Mouse (Mus musculus) olfactory bulb, adult 2 months (tissue): ENCODE measurements around the gene Clec2l. TPM values are rescaled to one million over a fixed set of nuclear protein-coding genes. Genes with fewer than 3 reads are reported as not detected.

Source experiments
- H3K27ac ChIP-seq: fragments of 200-500 bp; 2 replicates; pipeline ENCODE4 v1.5.1; 2012; ENCODE audit warnings: low read depth, low read length; ENCODE audit not compliant: insufficient read depth
- H3K4me1 ChIP-seq: fragments of 200-500 bp; 2 replicates; pipeline ENCODE4 v1.6.1; 2012; ENCODE audit warnings: low read length; ENCODE audit not compliant: control insufficient read depth, insufficient read depth
- H3K4me3 ChIP-seq: fragments of 200-500 bp; 2 replicates; pipeline ENCODE4 v1.5.1; 2012; ENCODE audit warnings: mild to moderate bottlenecking, low read depth, low read length, moderate library complexity; ENCODE audit not compliant: insufficient read depth
- CTCF ChIP-seq: fragments of 200-500 bp; IDR thresholded peaks from 2 replicates; pipeline ENCODE4 v1.5.1; 2012; ENCODE audit warnings: low read depth, mild to moderate bottlenecking, low read length, moderate library complexity; ENCODE audit not compliant: insufficient read depth
- POLR2A ChIP-seq: fragments of 200-500 bp; IDR thresholded peaks from 2 replicates; pipeline ENCODE4 v1.6.1; 2012; ENCODE audit warnings: mild to moderate bottlenecking, low read depth, low read length, moderate library complexity; ENCODE audit not compliant: insufficient read depth
- WGBS: fragments of 180-500 bp; shearing (Covaris S2); methylation state at CpG from one replicate; pipeline ENCODE4 v1.1.7; 2018; 5-methylcytosine and 5-hydroxymethylcytosine counted together
- polyA plus RNA-seq: library from polyadenylated mRNA; stranded (reverse); fragments of >200 nt; gene quantifications from 2 replicates; pipeline ENCODE4 v1.2.4, GENCODE M21; 2012; ENCODE audit warnings: low replicate concordance; ENCODE audit not compliant: missing spikeins, insufficient read depth, insufficient read length

Clec2l gene
- polyA plus RNA-seq, 1 experiment, result not detected

GRCm38 (mm10) chr6:38688841-38689240, 26.0 kb downstream of the Clec2l start:
- no peak for TF ChIP-seq CTCF
- no peak for TF ChIP-seq POLR2A
- no peak overlapping the region for H3K27ac ChIP-seq
- WGBS, result 55% methylated on average over 10 of the region's 10 CpGs
- H3K4me1 ChIP-seq, result no peaks in the 10 kb centered on the region
- H3K4me3 ChIP-seq, result no peak overlapping the region

GRCm38 (mm10) chr6:38690615-38691014, 27.7 kb downstream of the Clec2l start:
- TF ChIP-seq CTCF (no peak), POLR2A (no peak)
- Histone ChIP-seq H3K4me1 (no peaks in the 10 kb centered on the region; the same call in 1 of the 2 replicates), H3K27ac (no peak overlapping the region), H3K4me3 (no peak overlapping the region)
- 82% methylated on average over 4 of the region's 4 CpGs for WGBS

GRCm38 (mm10) chr6:38691052-38691451, 28.2 kb downstream of the Clec2l start:
- 94% methylated on average over 5 of the region's 5 CpGs for WGBS
- no peak overlapping the region for H3K27ac ChIP-seq
- TF ChIP-seq CTCF (no peak), POLR2A (no peak)
- no peak overlapping the region for H3K4me3 ChIP-seq
- no peaks in the 10 kb centered on the region; the same call in 1 of the 2 replicates for H3K4me1 ChIP-seq

GRCm38 (mm10) chr6:38692556-38692955, 29.7 kb downstream of the Clec2l start:
- no peak for TF ChIP-seq POLR2A
- no peak for TF ChIP-seq CTCF
- Histone ChIP-seq H3K4me3 (no peak overlapping the region), H3K4me1 (no peaks in the 10 kb centered on the region; the same call in 1 of the 2 replicates), H3K27ac (no peak overlapping the region)
- WGBS, result 96% methylated on average over 6 of the region's 6 CpGs

- Histone ChIP-seq H3K4me3 (no peak overlapping the region), H3K4me1 (no peaks in the 10 kb centered on the region; the same call in 1 of the 2 replicates), H3K27ac (no peak overlapping the region)
- WGBS, result 20% methylated on average over 9 of the region's 9 CpGs
- no peak for TF ChIP-seq POLR2A
- TF ChIP-seq CTCF, result peak; percentile 59; the same call in 1 of the 2 replicates
These were observed 32.6 kb downstream of the Clec2l start for GRCm38 (mm10) chr6:38695380-38696054.

GRCm38 (mm10) chr6:38696570-38696969, 33.7 kb downstream of the Clec2l start:
- 73% methylated on average over 9 of the region's 9 CpGs for WGBS
- no peak overlapping the region for H3K27ac ChIP-seq
- H3K4me3 ChIP-seq, result no peak overlapping the region
- no peak for TF ChIP-seq POLR2A
- no peak for TF ChIP-seq CTCF
- no peaks in the 10 kb centered on the region; the same call in 1 of the 2 replicates for H3K4me1 ChIP-seq

- no peaks in the 10 kb centered on the region; the same call in 1 of the 2 replicates for H3K4me1 ChIP-seq
- no peak overlapping the region for H3K27ac ChIP-seq
- WGBS, result 96% methylated on average over 18 of the region's 18 CpGs
- H3K4me3 ChIP-seq, result no peak overlapping the region
- no peak for TF ChIP-seq POLR2A
- TF ChIP-seq CTCF, result no peak
These were observed 35.5 kb downstream of the Clec2l start for GRCm38 (mm10) chr6:38698233-38698889.

- Histone ChIP-seq H3K4me3 (no peak overlapping the region), H3K27ac (no peak overlapping the region), H3K4me1 (peaks cover 3% of the 10 kb centered on the region; the same call in 1 of the 2 replicates)
- TF ChIP-seq POLR2A (no peak), CTCF (no peak)
- WGBS, result 74% methylated on average over 2 of the region's 2 CpGs
These were observed 38.6 kb downstream of the Clec2l start for GRCm38 (mm10) chr6:38701421-38701820.

GRCm38 (mm10) chr6:38702810-38703399, 40.0 kb downstream of the Clec2l start:
- no peak overlapping the region for H3K27ac ChIP-seq
- peaks cover 3% of the 10 kb centered on the region; the same call in 1 of the 2 replicates for H3K4me1 ChIP-seq
- TF ChIP-seq CTCF (no peak), POLR2A (no peak)
- no peak overlapping the region for H3K4me3 ChIP-seq
- WGBS, result 66% methylated on average over 6 of the region's 6 CpGs

- no peak overlapping the region for H3K27ac ChIP-seq
- TF ChIP-seq CTCF (no peak), POLR2A (no peak)
- 92% methylated on average over 6 of the region's 6 CpGs for WGBS
- peaks cover 3% of the 10 kb centered on the region; the same call in 1 of the 2 replicates for H3K4me1 ChIP-seq
- no peak overlapping the region for H3K4me3 ChIP-seq
These were observed 40.7 kb downstream of the Clec2l start for GRCm38 (mm10) chr6:38703526-38703925.
